Mouse (Mus musculus) duodenum, adult 2 months (tissue): ENCODE measurements around the gene Ddx21. TPM values are rescaled to one million over a fixed set of nuclear protein-coding genes. Genes with fewer than 3 reads are reported as not detected.

Experiments used
- polyA plus RNA-seq: library from polyadenylated mRNA; depleted of rRNA; stranded (reverse); fragments of >200 nt; gene quantifications from 2 replicates; pipeline ENCODE4 v1.2.3, GENCODE M21; 2012; ENCODE audit warnings: low replicate concordance; rRNA removed

Gene Ddx21
- 1.4 and 2.7 TPM in 2 replicates for polyA plus RNA-seq

GRCm38 (mm10) chr10:62602177-62603040 lies at the start of gene Ddx21:
Gene Ddx21, minus strand, starts transcription at chr10:62602281.

GRCm38 (mm10) chr10:62650881-62651810 lies 49.1 kb upstream of the Ddx21 start, which contains the start of gene Ddx50:
Gene Ddx50, minus strand, starts transcription at chr10:62651218.

GRCm38 (mm10) chr10:62578338-62579100 lies 23.6 kb downstream of the Ddx21 start, which contains the start of gene Kif1bp:
Gene Kif1bp, minus strand, starts transcription at chr10:62578457.

Other genes with a start within 250 kb of the Ddx21 start
- 9.6 and 13.5 TPM in 2 replicates for gene Hk1, start 222.4 kb downstream of the Ddx21 start, polyA plus RNA-seq
- gene Hkdc1, start 179.8 kb downstream of the Ddx21 start, polyA plus RNA-seq, result 68.8 and 92.7 TPM in 2 replicates
- 0.08 TPM in 1 of 2 replicates, not detected in the other for gene 4930507D05Rik, start 152.8 kb downstream of the Ddx21 start, polyA plus RNA-seq
- 9.6 and 10.7 TPM in 2 replicates for gene Supv3l1, start 152.5 kb downstream of the Ddx21 start, polyA plus RNA-seq
- 3.2 and 3.8 TPM in 2 replicates for gene Vps26a, start 115.5 kb downstream of the Ddx21 start, polyA plus RNA-seq
- 5.9 and 6.0 TPM in 2 replicates for gene Srgn, start 74.8 kb downstream of the Ddx21 start, polyA plus RNA-seq
- 10.6 and 11.5 TPM in 2 replicates for gene Kif1bp, start 23.8 kb downstream of the Ddx21 start, polyA plus RNA-seq
- gene Ddx50, start 48.9 kb upstream of the Ddx21 start, polyA plus RNA-seq, result 1.1 and 1.5 TPM in 2 replicates
- gene Stox1, start 123.8 kb upstream of the Ddx21 start, polyA plus RNA-seq, result 0.02 TPM in 2 replicates
- gene Ccar1, start 190.0 kb upstream of the Ddx21 start, polyA plus RNA-seq, result 22.1 and 43.6 TPM in 2 replicates